Mouse (Mus musculus) MEL (cell line): ENCODE results near the gene Mpzl3.

Experiments
- CHD2 ChIP-seq: IDR thresholded peaks from 2 replicates; pipeline ENCODE4 v1.6.1; 2011; ENCODE audit warnings: low read length, improper control_type of control experiment
- CTCF ChIP-seq, 3 experiments: IDR thresholded peaks in 2 of 3; conservative IDR thresholded peaks in 1 of 3; 2 replicates each; pipeline ENCODE4 v1.5.1; 2011 to 2012; ENCODE audit warnings: low read length in 3 of 3, low read depth in 2 of 3, mild to moderate bottlenecking in 2 of 3, improper control_type of control experiment in 1 of 3, inconsistent platforms in 1 of 3, mixed read lengths in 1 of 3, moderate library complexity in 1 of 3; ENCODE audit not compliant: control insufficient read depth in 1 of 3, insufficient read depth in 1 of 3, poor library complexity in 1 of 3, severe bottlenecking in 1 of 3
- EP300 ChIP-seq, 2 experiments: IDR thresholded peaks; 2 replicates each; pipeline ENCODE4 v1.6.1; 2011; ENCODE audit warnings: improper control_type of control experiment in 2 of 2, low read length in 2 of 2, low read depth in 1 of 2, mild to moderate bottlenecking in 1 of 2
- MAZ ChIP-seq: IDR thresholded peaks from 2 replicates; pipeline ENCODE4 v1.6.1; 2012; ENCODE audit warnings: low read depth, mild to moderate bottlenecking, inconsistent platforms, low read length, improper control_type of control experiment
- MXI1 ChIP-seq: IDR thresholded peaks from 2 replicates; pipeline ENCODE4 v1.6.1; 2011; ENCODE audit warnings: mild to moderate bottlenecking, low read depth, low read length, improper control_type of control experiment
- POLR2A ChIP-seq, 2 experiments: IDR thresholded peaks; 2 replicates each; pipeline ENCODE4 v1.6.1; 2011 to 2012; ENCODE audit warnings: low read length in 2 of 2, mild to moderate bottlenecking in 2 of 2, control low read depth in 1 of 2, improper control_type of control experiment in 1 of 2, low read depth in 1 of 2, moderate library complexity in 1 of 2; ENCODE audit not compliant: control insufficient read depth in 1 of 2, insufficient read depth in 1 of 2, poor library complexity in 1 of 2
- POLR2AphosphoS2 ChIP-seq: IDR thresholded peaks from 2 replicates; pipeline ENCODE4 v1.6.1; 2011; ENCODE audit warnings: low read length, improper control_type of control experiment
- RAD21 ChIP-seq: IDR thresholded peaks from 2 replicates; pipeline ENCODE4 v1.6.1; 2011; ENCODE audit warnings: mild to moderate bottlenecking, low read depth, low read length, improper control_type of control experiment
- TAL1 ChIP-seq: IDR thresholded peaks from 2 replicates; pipeline ENCODE4 v1.6.1; 2012; ENCODE audit warnings: mild to moderate bottlenecking, inconsistent platforms, low read length, moderate library complexity, mixed read lengths
- TBP ChIP-seq: IDR thresholded peaks from 2 replicates; pipeline ENCODE4 v1.8.0; 2011; ENCODE audit warnings: low read depth, low read length, improper control_type of control experiment
- TCF12 ChIP-seq: IDR thresholded peaks from 2 replicates; pipeline ENCODE4 v1.6.1; 2014; ENCODE audit warnings: low read depth, mild to moderate bottlenecking, inconsistent platforms, low read length, improper control_type of control experiment, moderate library complexity
- USF1 ChIP-seq: IDR thresholded peaks from 2 replicates; pipeline ENCODE4 v1.6.1; 2014; ENCODE audit warnings: low read depth, mild to moderate bottlenecking, inconsistent platforms, low read length, improper control_type of control experiment, moderate library complexity
- ZKSCAN1 ChIP-seq: IDR thresholded peaks from 2 replicates; pipeline ENCODE4 v1.6.1; 2012; ENCODE audit warnings: low read depth, mild to moderate bottlenecking, inconsistent platforms, low read length, improper control_type of control experiment, moderate library complexity
- ZNF384 ChIP-seq: IDR thresholded peaks from 2 replicates; pipeline ENCODE4 v1.6.1; 2012; ENCODE audit warnings: low read depth, mild to moderate bottlenecking, inconsistent platforms, low read length, improper control_type of control experiment

DNA sequence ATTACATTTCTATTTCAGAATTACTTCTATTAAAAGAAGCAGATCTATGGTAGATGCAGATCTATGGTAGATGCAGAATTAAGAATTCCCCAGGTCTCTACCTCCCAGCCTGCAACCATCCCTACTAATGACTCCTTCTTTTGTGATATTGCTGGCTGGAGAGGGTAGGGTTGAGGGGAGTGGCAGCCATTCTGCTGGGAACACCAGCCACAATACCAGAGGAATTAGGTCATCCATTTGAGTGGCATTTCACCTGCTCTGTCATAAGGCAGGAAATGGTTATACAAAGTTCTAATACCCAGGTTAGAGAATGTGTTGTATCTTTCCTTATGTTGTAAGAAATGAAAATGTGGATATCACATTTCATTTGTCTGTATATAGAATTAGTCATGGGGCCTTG lies 33.1 kb downstream of the Mpzl3 start:
- TF ChIP-seq CTCF (IDR thresholded peaks at IDR 0.05 in 2 of 3, conservative IDR thresholded peaks at IDR 0.05 in 1 of 3; ENCODE audit: control insufficient read depth in 1 of 3, insufficient read depth in 1 of 3, low read depth in 2 of 3, low read length in 3 of 3, poor library complexity in 1 of 3, severe bottlenecking in 1 of 3) (no peak), MXI1 (no peak), POLR2A (IDR thresholded peaks at IDR 0.05; ENCODE audit: control insufficient read depth in 1 of 2, insufficient read depth in 1 of 2, low read depth in 1 of 2, low read length in 2 of 2, poor library complexity in 1 of 2) (no peak), TBP (no peak), ZNF384 (no peak), USF1 (no peak), EP300 (IDR thresholded peaks at IDR 0.05; ENCODE audit: low read depth in 1 of 2, low read length in 2 of 2) (no peak), RAD21 (no peak), POLR2AphosphoS2 (no peak), ZKSCAN1 (no peak), TAL1 (no peak), TCF12 (no peak), CHD2 (no peak), MAZ (no peak)
